Mouse (Mus musculus): ENCODE measurements around the gene Fam129a.

Gene Fam129a

GRCm38 (mm10) chr1:151624442-151625226, 53.6 kb downstream of the Fam129a start:
- DNase-seq (ENCODE audit: low read depth, low spot score): no peak

GRCm38 (mm10) chr1:151625260-151625659, 54.3 kb downstream of the Fam129a start:
- DNase-seq (ENCODE audit: low read depth, low spot score): no peak

GRCm38 (mm10) chr1:151625690-151626089, 54.7 kb downstream of the Fam129a start:
- DNase-seq (ENCODE audit: low read depth, low spot score): no peak

GRCm38 (mm10) chr1:151626631-151627030, 55.6 kb downstream of the Fam129a start:
- DNase-seq (ENCODE audit: low read depth, low spot score): no peak

DNA sequence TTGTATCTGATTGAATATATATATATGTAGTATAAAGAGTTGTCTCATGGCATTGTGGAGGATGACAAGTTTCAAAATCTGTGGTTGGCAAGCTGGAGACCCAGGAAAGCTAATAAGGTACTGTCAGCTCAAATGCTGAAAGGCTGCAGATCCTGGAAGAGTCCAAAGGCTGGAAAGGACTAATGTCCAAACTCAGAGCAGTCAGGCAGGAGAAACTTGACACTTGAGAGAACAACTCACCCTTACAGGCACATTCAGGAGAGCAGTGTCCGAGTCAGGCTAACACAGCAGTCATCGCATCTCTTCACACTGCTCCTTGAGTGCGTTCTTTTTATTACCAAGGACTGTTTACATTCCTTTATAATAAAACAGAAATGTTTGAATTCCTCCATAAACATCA, 56.2 kb downstream of the Fam129a start:
- DNase-seq (ENCODE audit: low read depth, low spot score): no peak

- no peak for DNase-seq (ENCODE audit: low read depth, low spot score)
These were observed 58.7 kb downstream of the Fam129a start for GRCm38 (mm10) chr1:151629591-151630250.

- DNase-seq (ENCODE audit: low read depth, low spot score): no peak
These were observed 59.3 kb downstream of the Fam129a start for GRCm38 (mm10) chr1:151630251-151630628.

DNA sequence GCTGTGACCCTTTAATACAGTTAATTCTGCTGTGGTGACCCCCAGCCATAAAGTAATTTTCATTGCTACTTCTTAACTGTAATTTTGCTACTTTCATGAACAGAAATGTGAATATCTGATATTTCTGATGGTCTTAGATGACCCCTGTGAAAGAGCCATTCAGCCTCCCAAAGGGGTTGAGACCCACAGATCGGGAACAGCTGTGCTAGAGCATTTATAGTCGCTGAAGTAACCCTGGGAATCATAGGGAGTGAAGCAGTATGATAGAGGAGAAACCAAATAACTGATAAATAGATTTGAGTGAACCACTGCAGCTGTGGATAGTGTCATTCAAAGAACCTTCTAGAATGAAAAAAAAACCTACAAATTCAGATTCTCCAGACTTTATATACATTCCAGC, 60.1 kb downstream of the Fam129a start:
- no peak for DNase-seq (ENCODE audit: low read depth, low spot score)

DNA sequence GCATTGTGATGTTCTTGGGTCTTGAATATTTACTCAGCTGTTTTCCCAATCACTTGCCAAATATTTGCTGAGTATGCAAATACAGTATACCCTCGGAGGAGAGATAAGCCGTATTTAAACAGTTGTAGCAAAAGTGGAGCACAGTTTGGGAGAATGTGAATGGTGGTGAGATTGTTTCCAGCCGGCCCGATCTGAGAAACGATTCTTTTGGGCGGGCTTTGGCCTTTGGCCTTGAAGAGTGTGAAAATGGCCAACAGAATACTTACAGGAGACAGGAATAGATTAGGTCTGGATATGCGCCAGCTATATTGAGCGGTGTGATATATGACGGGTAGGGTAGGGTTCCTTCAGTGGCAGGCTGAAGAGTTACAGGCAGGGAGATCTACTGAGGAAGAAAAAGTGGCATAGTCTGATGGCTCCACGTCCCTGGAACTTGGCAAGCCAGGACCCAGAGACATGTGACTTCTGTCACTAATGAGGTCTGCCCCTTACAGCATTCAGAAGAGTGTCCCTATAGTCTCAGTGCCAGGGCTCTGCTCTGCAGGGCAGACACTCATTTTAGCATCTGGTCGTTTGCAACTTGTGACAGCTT, 60.8 kb downstream of the Fam129a start:
- no peak for DNase-seq (ENCODE audit: low read depth, low spot score)

GRCm38 (mm10) chr1:151632567-151633356, 61.8 kb downstream of the Fam129a start:
- peak; percentile 37 for DNase-seq (ENCODE audit: low read depth, low spot score)

GRCm38 (mm10) chr1:151636637-151637036, 65.7 kb downstream of the Fam129a start:
- DNase-seq (ENCODE audit: low read depth, low spot score): no peak

DNA sequence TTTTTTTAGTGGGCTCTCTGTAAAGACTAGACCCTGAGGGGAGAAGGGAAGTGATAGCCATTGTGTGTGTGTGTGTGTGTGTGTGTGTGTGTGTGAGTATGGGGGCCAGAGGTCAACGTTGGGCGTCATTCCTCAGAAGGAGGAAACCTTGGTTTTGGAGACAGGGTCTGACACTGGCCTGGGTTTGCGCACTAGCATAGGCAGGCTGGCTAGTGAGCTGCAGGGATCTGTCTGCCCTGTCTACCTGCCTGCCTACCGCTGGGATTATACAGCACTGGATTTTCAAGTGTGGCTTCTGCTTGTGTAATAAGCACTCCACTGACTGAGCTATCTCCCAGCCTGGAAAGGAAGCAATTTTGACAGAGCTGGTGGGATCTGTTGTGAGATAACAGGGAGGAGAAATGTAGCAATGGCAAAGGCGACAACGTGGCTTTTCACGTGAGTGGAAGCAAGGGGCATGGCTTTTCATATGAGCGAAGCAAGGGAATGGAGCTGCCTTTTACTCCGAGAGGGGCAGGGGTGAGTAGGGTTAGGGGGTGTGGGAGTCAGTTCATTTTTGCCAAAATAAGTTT, 66.5 kb downstream of the Fam129a start:
- no peak for DNase-seq (ENCODE audit: low read depth, low spot score)

GRCm38 (mm10) chr1:151638357-151638756, 67.4 kb downstream of the Fam129a start:
- no peak for DNase-seq (ENCODE audit: low read depth, low spot score)

- DNase-seq (ENCODE audit: low read depth, low spot score): no peak
These were observed 67.8 kb downstream of the Fam129a start for GRCm38 (mm10) chr1:151638770-151639169.

GRCm38 (mm10) chr1:151646380-151646779, 75.4 kb downstream of the Fam129a start:
- DNase-seq (ENCODE audit: low read depth, low spot score): no peak

- peak; percentile 53 for DNase-seq (ENCODE audit: low read depth, low spot score)
These were observed 77.1 kb downstream of the Fam129a start for GRCm38 (mm10) chr1:151648099-151648498.

- DNase-seq (ENCODE audit: low read depth, low spot score): no peak
These were observed 86.1 kb downstream of the Fam129a start for GRCm38 (mm10) chr1:151657042-151657605.

- DNase-seq (ENCODE audit: low read depth, low spot score): no peak
These were observed 87.4 kb downstream of the Fam129a start for GRCm38 (mm10) chr1:151658291-151658830.

GRCm38 (mm10) chr1:151659636-151660035, 88.7 kb downstream of the Fam129a start:
- no peak for DNase-seq (ENCODE audit: low read depth, low spot score)

GRCm38 (mm10) chr1:151660251-151660650, 89.3 kb downstream of the Fam129a start:
- no peak for DNase-seq (ENCODE audit: low read depth, low spot score)

DNA sequence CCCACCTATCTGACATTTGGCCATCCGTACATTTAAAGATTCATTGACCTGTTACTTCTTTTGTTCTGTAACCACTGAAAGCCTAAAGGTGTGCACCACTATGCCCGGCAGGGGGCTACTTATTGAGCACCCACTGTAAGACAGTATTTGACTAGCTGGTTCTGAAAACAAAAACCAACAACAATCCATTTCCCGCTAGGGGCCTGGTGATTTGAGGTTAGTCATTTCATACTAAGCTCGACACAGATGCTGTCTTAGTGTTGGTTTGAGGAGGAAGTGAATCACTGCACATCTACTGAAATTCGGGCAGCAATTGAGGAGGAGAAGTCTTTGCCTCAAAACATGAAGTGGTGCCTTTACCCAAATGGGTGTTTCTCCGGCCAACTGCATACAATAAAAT, 89.9 kb downstream of the Fam129a start:
- no peak for DNase-seq (ENCODE audit: low read depth, low spot score)

Measured in ES-CJ7 (cell line).